Mouse (Mus musculus) CH12.LX (cell line): ENCODE results near the gene Sde2. TPM values are rescaled to one million over a fixed set of nuclear protein-coding genes. Genes with fewer than 3 reads are reported as not detected.

Source experiments
- DNase-seq: peaks from one replicate; pipeline ENCODE4 v3.0.0-alpha.2; 2013; ENCODE audit errors: extremely low read depth
- H3K27ac ChIP-seq: 2 replicates; pipeline ENCODE4 v1.5.1; 2012; ENCODE audit warnings: low read depth, mild to moderate bottlenecking, control low read depth, moderate library complexity; ENCODE audit not compliant: insufficient read depth
- H3K27me3 ChIP-seq: replicated peaks from 2 replicates; pipeline ENCODE3; 2012; ENCODE audit warnings: inconsistent platforms
- H3K36me3 ChIP-seq, 2 experiments: replicated peaks in 1 of 2; 2 replicates each; pipeline versions ENCODE3 to v1.6.1; 2012; ENCODE audit warnings: inconsistent platforms in 1 of 2, low read length in 1 of 2, mild to moderate bottlenecking in 1 of 2, mixed read lengths in 1 of 2, moderate library complexity in 1 of 2; ENCODE audit not compliant: control insufficient read depth in 1 of 2, insufficient read depth in 1 of 2
- H3K4me1 ChIP-seq, 2 experiments: 2 replicates each; pipeline ENCODE4 v1.6.1; 2012; ENCODE audit warnings: inconsistent platforms in 1 of 2, moderate library complexity in 1 of 2; ENCODE audit not compliant: insufficient read depth in 2 of 2, control insufficient read depth in 1 of 2
- H3K4me2 ChIP-seq: 2 replicates; pipeline ENCODE4 v1.6.1; 2012; ENCODE audit warnings: low read depth, mild to moderate bottlenecking, control low read depth; ENCODE audit not compliant: poor library complexity, insufficient read depth, severe bottlenecking
- H3K4me3 ChIP-seq, 3 experiments: fragments of 150-350 bp in 1 of 3; sonication (generic) in 1 of 3; replicated peaks in 1 of 3; 2 replicates each; pipeline versions ENCODE3 to v1.5.1; 2011 to 2012; ENCODE audit warnings: low read depth in 2 of 3, low read length in 2 of 3, mild to moderate bottlenecking in 2 of 3, moderate library complexity in 2 of 3, control low read depth in 1 of 3, improper control_type of control experiment in 1 of 3, inconsistent platforms in 1 of 3, mixed read lengths in 1 of 3; ENCODE audit not compliant: poor library complexity in 1 of 3
- H3K79me2 ChIP-seq: replicated peaks from 2 replicates; pipeline ENCODE4 v1.6.1; 2012; ENCODE audit warnings: mild to moderate bottlenecking, moderate library complexity; ENCODE audit not compliant: control insufficient read depth, poor library complexity, insufficient read depth, severe bottlenecking; ENCODE audit errors: extremely low read depth
- H3K9ac ChIP-seq: 2 replicates; pipeline ENCODE4 v1.6.1; 2012; ENCODE audit warnings: low read depth, mild to moderate bottlenecking, control low read depth, moderate library complexity; ENCODE audit not compliant: insufficient read depth
- H3K9me3 ChIP-seq: replicated peaks from 2 replicates; pipeline ENCODE3; 2012; ENCODE audit warnings: low read length, inconsistent platforms, mixed read lengths
- CHD1 ChIP-seq: IDR thresholded peaks from 2 replicates; pipeline ENCODE4 v1.6.1; 2012; ENCODE audit warnings: low read depth, low read length, improper control_type of control experiment, inconsistent platforms
- E2F4 ChIP-seq: IDR thresholded peaks from 2 replicates; pipeline ENCODE4 v1.6.1; 2011; ENCODE audit warnings: low read depth, low read length, improper control_type of control experiment; ENCODE audit not compliant: insufficient replicate concordance
- ELF1 ChIP-seq: IDR thresholded peaks from 2 replicates; pipeline ENCODE4 v1.6.1; 2014; ENCODE audit warnings: low read depth, mild to moderate bottlenecking, inconsistent platforms, low read length, improper control_type of control experiment
- GABPA ChIP-seq: IDR thresholded peaks from 2 replicates; pipeline ENCODE4 v1.6.1; 2012; ENCODE audit warnings: low read depth, low read length, improper control_type of control experiment, inconsistent platforms; ENCODE audit not compliant: insufficient replicate concordance
- KAT2A ChIP-seq: IDR thresholded peaks from 2 replicates; pipeline ENCODE4 v1.6.1; 2012; ENCODE audit warnings: low read length, improper control_type of control experiment, inconsistent platforms; ENCODE audit not compliant: insufficient replicate concordance
- MAZ ChIP-seq: IDR thresholded peaks from 2 replicates; pipeline ENCODE4 v1.6.1; 2012; ENCODE audit warnings: low read depth, mild to moderate bottlenecking, inconsistent platforms, low read length, improper control_type of control experiment, moderate library complexity
- MYC ChIP-seq: IDR thresholded peaks from 2 replicates; pipeline ENCODE4 v1.6.1; 2011; ENCODE audit warnings: low read depth, mild to moderate bottlenecking, improper control_type of control experiment, low read length
- POLR2AphosphoS2 ChIP-seq: IDR thresholded peaks from 2 replicates; pipeline ENCODE4 v1.6.1; 2011; ENCODE audit warnings: low read depth, low read length, improper control_type of control experiment
- SMC3 ChIP-seq: IDR thresholded peaks from 2 replicates; pipeline ENCODE4 v1.6.1; 2011; ENCODE audit warnings: low read depth, low read length, improper control_type of control experiment
- UBTF ChIP-seq: IDR thresholded peaks from 2 replicates; pipeline ENCODE4 v1.6.1; 2012; ENCODE audit warnings: low read depth, mild to moderate bottlenecking, inconsistent platforms, low read length, improper control_type of control experiment, moderate library complexity
- USF2 ChIP-seq: conservative IDR thresholded peaks from 2 replicates; pipeline ENCODE4 v1.6.1; 2011; ENCODE audit warnings: low read depth, low read length, improper control_type of control experiment
- dilution Hi-C: fragments of 300-500 bp; cut with MboI; formaldehyde crosslinking; loops from 2 replicates; pipeline ENCODE4 v1.14.3; 2020; ENCODE audit warnings: low sequenced_read_pairs; ENCODE audit not compliant: extremely low pct_unique_long_range_greater_than_20kb, extremely low pct_ligation_motif_present
- in situ Hi-C: fragments of 300-500 bp; cut with MboI; formaldehyde crosslinking; loops from 3 replicates; pipeline ENCODE4 v1.14.3; 2019; ENCODE audit warnings: low sequenced_read_pairs, low pct_ligation_motif_present, low pct_unique_long_range_greater_than_20kb, mixed read lengths
- polyA plus RNA-seq: library from polyadenylated mRNA; unstranded; fragments of >175 nt; gene quantifications from 2 replicates; pipeline ENCODE4 v1.2.1, GENCODE M21; 2012; ENCODE audit warnings: low read depth; ENCODE audit not compliant: insufficient read length
- total RNA-seq, 2 experiments: library from RNA; depleted of rRNA; stranded (reverse); fragments of 300-350 nt in 1 of 2; fragments of >200 nt in 1 of 2; gene quantifications; 2 replicates each; pipeline ENCODE4 v1.2.3; 2012 to 2014

Sde2 gene
- total and polyA plus RNA-seq, 3 experiments = 24.7 to 33.2 (median 28.0) TPM

DNA sequence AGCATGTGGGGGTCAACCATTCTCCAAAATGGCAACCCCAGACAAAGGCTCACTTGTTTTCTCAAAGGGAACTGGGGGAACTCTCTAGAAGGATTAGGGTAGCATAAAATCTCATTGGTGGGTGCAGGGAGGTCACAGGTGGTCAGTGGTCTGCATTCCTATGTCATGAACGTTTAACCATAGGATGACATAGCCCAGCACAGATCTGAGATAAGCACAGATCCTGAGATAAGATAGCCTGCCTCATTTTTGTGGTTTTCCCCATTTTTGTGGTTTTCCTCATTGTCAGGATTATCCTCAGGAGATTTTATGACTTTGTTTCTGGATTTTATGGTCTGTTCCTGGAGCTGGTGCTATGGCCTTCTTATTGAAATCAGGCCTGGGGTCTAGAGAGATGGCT is 66.1 kb downstream of the Sde2 start:
- dilution Hi-C loops = no loop called here

More for the DNA sequence above, 66.1 kb downstream of the Sde2 start:
- H3K79me2 ChIP-seq = no peaks in the 10 kb centered on the region
- in situ Hi-C loops = no loop called here
- H3K27ac ChIP-seq = no peak overlapping the region
- no peak overlapping the region for H3K4me3 ChIP-seq
- no peaks in the 10 kb centered on the region for H3K9me3 ChIP-seq
- no peak overlapping the region for H3K9ac ChIP-seq
- no peaks in the 10 kb centered on the region for H3K27me3 ChIP-seq
- DNase-seq = no peak
- no peaks in the 10 kb centered on the region for H3K36me3 ChIP-seq
- TF ChIP-seq ELF1 (no peak), POLR2AphosphoS2 (no peak), USF2 (no peak), GABPA (no peak), MYC (no peak), E2F4 (no peak), SMC3 (no peak), MAZ (no peak), KAT2A (no peak), UBTF (no peak), CHD1 (no peak)
- TF ChIP-seq, all 38 proteins: peak for 0
- Histone ChIP-seq H3K4me2 (no peak overlapping the region), H3K4me1 (peaks cover 9 to 12% of the 10 kb centered on the region in 2 experiments; a peak in 3 of 4 replicates)

Other genes starting within 250 kb of the Sde2 start
- gene Lin9, start 210.0 kb upstream of the Sde2 start, total RNA-seq (2012; rRNA removed) = 7.6 and 10.5 TPM in 2 replicates
- gene Lin9, start 210.0 kb upstream of the Sde2 start, total RNA-seq (2014; rRNA removed) = 24.5 and 24.7 TPM in 2 replicates
- gene Lin9, start 210.0 kb upstream of the Sde2 start, polyA plus RNA-seq = 13.5 and 13.7 TPM in 2 replicates
- gene Mixl1, start 154.1 kb upstream of the Sde2 start, total RNA-seq (2012; rRNA removed) = not detected in 2 replicates
- gene Mixl1, start 154.1 kb upstream of the Sde2 start, total RNA-seq (2014; rRNA removed) = not detected in 2 replicates
- not detected in 2 replicates for gene Mixl1, start 154.1 kb upstream of the Sde2 start, polyA plus RNA-seq
- 14.5 and 17.5 TPM in 2 replicates for gene Acbd3, start 125.1 kb upstream of the Sde2 start, total RNA-seq (2012; rRNA removed)
- 22.1 and 23.5 TPM in 2 replicates for gene Acbd3, start 125.1 kb upstream of the Sde2 start, total RNA-seq (2014; rRNA removed)
- 22.4 and 24.2 TPM in 2 replicates for gene Acbd3, start 125.1 kb upstream of the Sde2 start, polyA plus RNA-seq
- gene H3f3a, start 37.2 kb upstream of the Sde2 start, total RNA-seq (2012; rRNA removed) = 571 and 590 TPM in 2 replicates
- 1,420 and 1,540 TPM in 2 replicates for gene H3f3a, start 37.2 kb upstream of the Sde2 start, total RNA-seq (2014; rRNA removed)
- gene H3f3a, start 37.2 kb upstream of the Sde2 start, polyA plus RNA-seq = 629 and 715 TPM in 2 replicates
- gene Lefty2, start 42.0 kb downstream of the Sde2 start, total RNA-seq (2012; rRNA removed) = not detected in 2 replicates
- gene Lefty2, start 42.0 kb downstream of the Sde2 start, total RNA-seq (2014; rRNA removed) = not detected in 2 replicates
- gene Lefty2, start 42.0 kb downstream of the Sde2 start, polyA plus RNA-seq = not detected in 2 replicates
- 131 and 158 TPM in 2 replicates for gene Pycr2, start 53.2 kb downstream of the Sde2 start, total RNA-seq (2012; rRNA removed)
- 119 and 133 TPM in 2 replicates for gene Pycr2, start 53.2 kb downstream of the Sde2 start, total RNA-seq (2014; rRNA removed)
- gene Pycr2, start 53.2 kb downstream of the Sde2 start, polyA plus RNA-seq = 73.0 and 82.3 TPM in 2 replicates
- gene Lefty1, start 83.9 kb downstream of the Sde2 start, total RNA-seq (2012; rRNA removed) = 0.17 TPM in 1 of 2 replicates, not detected in the other
- 0.14 TPM in 1 of 2 replicates, not detected in the other for gene Lefty1, start 83.9 kb downstream of the Sde2 start, total RNA-seq (2014; rRNA removed)
- 0.15 TPM in 1 of 2 replicates, not detected in the other for gene Lefty1, start 83.9 kb downstream of the Sde2 start, polyA plus RNA-seq
- gene Tmem63a, start 91.2 kb downstream of the Sde2 start, total RNA-seq (2012; rRNA removed) = 2.2 and 2.6 TPM in 2 replicates
- gene Tmem63a, start 91.2 kb downstream of the Sde2 start, total RNA-seq (2014; rRNA removed) = 0.89 and 1.1 TPM in 2 replicates
- 3.0 TPM in 2 replicates for gene Tmem63a, start 91.2 kb downstream of the Sde2 start, polyA plus RNA-seq
- 7.5 and 12.0 TPM in 2 replicates for gene Ephx1, start 169.8 kb downstream of the Sde2 start, total RNA-seq (2012; rRNA removed)
- 9.8 and 10.7 TPM in 2 replicates for gene Ephx1, start 169.8 kb downstream of the Sde2 start, total RNA-seq (2014; rRNA removed)
- 20.7 and 21.5 TPM in 2 replicates for gene Ephx1, start 169.8 kb downstream of the Sde2 start, polyA plus RNA-seq
- gene 9130409I23Rik, start 200.1 kb downstream of the Sde2 start, total RNA-seq (2012; rRNA removed) = not detected in 2 replicates
- gene 9130409I23Rik, start 200.1 kb downstream of the Sde2 start, total RNA-seq (2014; rRNA removed) = not detected in 2 replicates
- gene 9130409I23Rik, start 200.1 kb downstream of the Sde2 start, polyA plus RNA-seq = not detected in 2 replicates